Mouse (Mus musculus) embryonic facial prominence, embryonic 10.5 days (tissue): ENCODE results near the gene 5830411N06Rik. TPM values are rescaled to one million over a fixed set of nuclear protein-coding genes. Genes with fewer than 3 reads are reported as not detected.

ENCODE experiments used
- DNase-seq: peaks from one replicate; pipeline ENCODE4 v3.0.0-alpha.2; 2017; ENCODE audit warnings: low spot score
- H3K27ac ChIP-seq: fragments of 300-500 bp; sonication (generic); replicated peaks from 2 replicates; pipeline ENCODE4 v1.5.1; 2016; ENCODE audit warnings: mild to moderate bottlenecking
- H3K27me3 ChIP-seq: fragments of 300-500 bp; sonication (generic); replicated peaks from 2 replicates; pipeline ENCODE4 v1.6.1; 2016; ENCODE audit warnings: low read depth, mild to moderate bottlenecking; ENCODE audit not compliant: poor library complexity, severe bottlenecking
- H3K36me3 ChIP-seq: fragments of 300-500 bp; sonication (generic); replicated peaks from 2 replicates; pipeline ENCODE4 v1.6.1; 2016; ENCODE audit warnings: mild to moderate bottlenecking, moderate library complexity
- H3K4me1 ChIP-seq: fragments of 300-500 bp; sonication (generic); 2 replicates; pipeline ENCODE4 v1.6.1; 2016
- H3K4me3 ChIP-seq: fragments of 300-500 bp; sonication (generic); 2 replicates; pipeline ENCODE4 v1.5.1; 2016; ENCODE audit warnings: mild to moderate bottlenecking, moderate library complexity
- H3K9me3 ChIP-seq: fragments of 300-500 bp; sonication (generic); 2 replicates; pipeline ENCODE4 v1.6.1; 2016; ENCODE audit warnings: mild to moderate bottlenecking
- WGBS: fragments of 180-500 bp; shearing (Covaris S2); methylation state at CpG from one replicate; pipeline ENCODE4 v1.1.7; 2016; 5-methylcytosine and 5-hydroxymethylcytosine counted together
- polyA plus RNA-seq: library from polyadenylated mRNA; unstranded; fragments of >200 nt; fragmentation: Nextera tagmentation; extraction: Ambion mirVana; gene quantifications from 2 replicates; pipeline ENCODE4 v1.2.1, GENCODE M21; 2016

5830411N06Rik gene
- not detected in 2 replicates for polyA plus RNA-seq

DNA sequence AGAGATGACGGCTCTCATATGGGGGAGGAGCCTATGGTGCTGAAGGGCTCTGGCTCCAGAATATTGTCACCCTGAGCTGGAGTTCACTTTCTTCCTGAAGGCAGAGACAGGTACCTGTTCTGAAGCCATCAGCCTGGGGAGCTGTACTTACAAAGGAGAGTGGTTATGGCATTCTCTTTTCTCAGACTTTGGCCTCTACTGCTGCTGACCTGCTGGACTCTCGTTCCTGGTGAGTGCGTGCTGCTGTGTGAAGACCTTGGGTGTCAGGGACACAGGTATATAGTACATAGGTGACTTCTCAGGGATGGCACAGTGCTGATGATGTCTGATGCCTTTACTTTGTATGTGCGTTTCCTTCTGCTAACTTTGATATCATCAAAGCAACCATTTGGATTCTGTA lies at the start of gene 5830411N06Rik:
TSS of gene 5830411N06Rik (plus strand) at position 69 of the 400 bp plus-strand sequence.
- Histone ChIP-seq H3K36me3 (no peaks in the 10 kb centered on the region), H3K4me3 (no peak within 1 kb of the TSS), H3K4me1 (no peaks in the 10 kb centered on the region), H3K27me3 (no peaks in the 10 kb centered on the region), H3K9me3 (peaks cover 2% of the 10 kb centered on the region; the same call in 1 of the 2 replicates), H3K27ac (no peak within 1 kb of the TSS)
- 75% methylated on average over 4 of the region's 4 CpGs for WGBS
- DNase-seq, result no peak

DNA sequence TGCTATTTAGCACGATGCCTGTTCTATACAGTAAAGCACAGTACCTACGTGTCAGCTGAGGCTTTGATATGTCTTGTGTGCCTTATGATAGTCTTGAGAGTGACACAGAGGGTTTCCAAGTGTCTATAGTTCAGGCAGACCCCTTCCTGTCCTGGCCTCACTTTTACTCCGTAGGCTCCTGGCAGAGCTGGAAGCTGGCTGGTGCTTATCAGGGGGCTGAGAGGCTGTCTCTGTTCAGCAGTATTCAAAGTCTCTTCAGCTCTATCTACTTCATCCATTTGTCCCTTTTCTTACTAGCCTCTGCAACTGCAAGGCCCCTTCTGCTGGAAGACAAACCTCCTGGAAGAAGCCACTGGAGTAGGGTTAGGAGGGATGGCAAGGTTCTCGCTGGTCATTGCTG lies 46.0 kb upstream of the 5830411N06Rik start:
- no peak for DNase-seq
- 88% methylated on average over 4 of the region's 4 CpGs for WGBS
- no peak overlapping the region for H3K27ac ChIP-seq
- no peak overlapping the region for H3K4me3 ChIP-seq
- no peaks in the 10 kb centered on the region for H3K4me1 ChIP-seq
- no peaks in the 10 kb centered on the region for H3K9me3 ChIP-seq
- H3K27me3 ChIP-seq, result no peaks in the 10 kb centered on the region
- H3K36me3 ChIP-seq, result no peaks in the 10 kb centered on the region

DNA sequence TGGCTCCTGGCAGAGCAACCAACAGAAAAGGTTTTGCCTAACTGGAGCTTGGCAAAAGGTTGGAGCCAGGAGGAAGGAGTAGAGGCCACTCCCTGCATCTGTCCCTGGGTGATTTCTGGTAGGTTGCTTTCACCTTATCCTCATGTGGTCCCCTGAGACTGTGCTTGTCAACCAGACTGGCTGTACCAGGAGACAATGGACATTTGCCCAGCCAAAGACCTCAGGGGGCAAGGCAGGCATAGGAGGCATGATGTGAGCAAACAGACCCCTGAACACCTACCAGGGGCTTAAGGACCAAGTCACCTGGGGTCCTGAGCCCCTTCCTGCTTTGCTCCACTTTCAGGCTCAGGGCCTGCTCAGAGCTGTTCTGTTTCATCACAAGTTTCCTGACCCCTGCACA lies 41.2 kb upstream of the 5830411N06Rik start, which contains the start of gene Olfr524:
TSS of gene Olfr524 (minus strand) at position 101 of the 400 bp plus-strand sequence.
- Histone ChIP-seq H3K36me3 (no peaks in the 10 kb centered on the region), H3K27me3 (no peaks in the 10 kb centered on the region), H3K27ac (no peak within 1 kb of the TSS), H3K4me1 (no peaks in the 10 kb centered on the region), H3K9me3 (no peaks in the 10 kb centered on the region), H3K4me3 (no peak within 1 kb of the TSS)
- no peak for DNase-seq

DNA sequence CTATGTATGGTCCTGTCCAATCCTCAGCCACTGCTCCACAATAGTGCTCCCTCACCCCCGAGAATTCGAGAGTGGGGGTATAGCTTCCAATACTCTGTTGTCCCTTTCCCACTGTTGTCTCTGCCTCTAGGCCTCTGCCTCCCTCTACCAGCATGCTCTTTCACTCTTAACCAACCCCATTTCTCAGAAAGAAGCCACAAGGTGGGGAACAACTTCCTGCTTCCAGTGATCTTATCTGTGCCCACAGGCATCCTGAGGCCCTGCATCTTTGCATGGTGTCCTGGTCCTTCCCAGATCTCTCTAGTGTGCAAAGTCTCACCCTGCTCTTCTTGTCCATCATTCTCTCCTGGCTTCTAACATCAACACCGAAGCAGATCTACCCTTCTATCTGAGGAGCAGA lies 40.2 kb upstream of the 5830411N06Rik start:
- 90% methylated on average over 3 of the region's 3 CpGs for WGBS
- no peak overlapping the region for H3K4me3 ChIP-seq

DNA sequence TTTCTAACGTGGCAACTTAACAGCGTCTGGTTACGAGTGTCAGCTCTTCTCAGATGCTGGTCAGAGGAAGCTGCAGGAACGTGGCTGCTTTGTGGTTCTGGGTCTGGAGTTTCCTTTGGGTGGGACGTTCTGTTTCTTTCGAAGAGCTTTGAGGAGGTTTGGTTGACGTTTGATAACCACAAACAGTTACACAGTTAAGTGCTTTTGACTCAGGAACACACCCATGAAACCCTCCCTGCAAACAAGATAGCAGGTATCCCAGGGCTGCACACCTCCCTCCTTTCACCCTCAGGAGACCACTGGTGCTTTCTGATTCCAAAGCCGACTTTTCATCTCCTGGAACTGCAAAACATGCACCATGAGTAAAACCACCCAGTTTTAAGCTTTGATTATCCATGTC lies 38.9 kb upstream of the 5830411N06Rik start:
- Histone ChIP-seq H3K4me1 (no peaks in the 10 kb centered on the region), H3K27me3 (no peaks in the 10 kb centered on the region), H3K27ac (no peak overlapping the region), H3K4me3 (no peak overlapping the region), H3K36me3 (no peaks in the 10 kb centered on the region), H3K9me3 (no peaks in the 10 kb centered on the region)
- no peak for DNase-seq
- 77% methylated on average over 8 of the region's 8 CpGs for WGBS

More for the DNA sequence above, 40.2 kb upstream of the 5830411N06Rik start:
- Histone ChIP-seq H3K9me3 (no peaks in the 10 kb centered on the region), H3K27ac (no peak overlapping the region), H3K4me1 (no peaks in the 10 kb centered on the region), H3K27me3 (no peaks in the 10 kb centered on the region), H3K36me3 (no peaks in the 10 kb centered on the region)
- DNase-seq, result no peak

DNA sequence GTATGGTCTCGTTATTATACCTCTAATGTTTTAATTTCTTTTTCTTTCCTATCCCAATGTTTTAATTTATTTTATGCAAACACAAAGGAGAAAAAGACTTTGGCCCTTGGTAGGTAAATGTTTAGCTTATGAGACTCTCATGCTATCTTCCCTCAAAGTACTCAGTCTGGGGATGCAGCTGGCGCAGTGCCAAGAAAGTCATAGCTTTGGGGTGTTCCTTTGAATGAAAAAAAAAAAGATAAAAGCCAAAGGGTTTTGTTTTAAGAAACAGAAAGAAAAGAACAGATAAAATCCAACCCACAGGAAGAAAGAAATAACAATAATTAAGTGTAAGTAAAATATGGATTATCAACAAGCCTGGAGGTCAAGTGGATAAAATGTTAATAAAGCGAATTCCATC lies 38.4 kb upstream of the 5830411N06Rik start:
- H3K27ac ChIP-seq, result no peak overlapping the region
- H3K9me3 ChIP-seq, result no peaks in the 10 kb centered on the region
- H3K36me3 ChIP-seq, result no peaks in the 10 kb centered on the region
- no peaks in the 10 kb centered on the region for H3K4me1 ChIP-seq
- H3K4me3 ChIP-seq, result no peak overlapping the region
- H3K27me3 ChIP-seq, result no peaks in the 10 kb centered on the region
- 82% methylated on average over 3 of the region's 3 CpGs for WGBS
- DNase-seq, result no peak

DNA sequence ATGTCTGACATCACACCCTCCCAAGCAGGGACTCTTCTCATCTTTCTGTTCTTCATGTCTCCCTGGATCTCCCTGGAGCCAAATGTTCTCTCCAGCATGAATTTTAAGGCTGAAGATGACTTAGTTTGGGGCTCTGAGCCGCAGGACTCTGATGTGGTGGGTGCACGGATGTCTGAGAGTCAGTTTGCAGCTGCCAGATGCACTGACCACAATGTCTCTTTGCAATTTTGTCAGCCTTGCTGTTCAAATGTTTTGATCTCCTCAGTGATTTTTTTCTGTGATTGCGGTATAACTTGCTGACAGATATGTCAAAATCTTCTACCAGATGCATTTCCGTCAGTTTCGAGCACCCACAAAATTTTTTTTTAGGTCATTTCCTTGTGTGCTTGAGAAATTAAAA lies 33.2 kb upstream of the 5830411N06Rik start:
- no peak overlapping the region for H3K27ac ChIP-seq
- no peaks in the 10 kb centered on the region for H3K36me3 ChIP-seq
- H3K4me1 ChIP-seq, result no peaks in the 10 kb centered on the region
- H3K9me3 ChIP-seq, result no peaks in the 10 kb centered on the region
- no peak overlapping the region for H3K4me3 ChIP-seq
- no peak for DNase-seq
- 83% methylated on average over 5 of the region's 5 CpGs for WGBS
- no peaks in the 10 kb centered on the region for H3K27me3 ChIP-seq

DNA sequence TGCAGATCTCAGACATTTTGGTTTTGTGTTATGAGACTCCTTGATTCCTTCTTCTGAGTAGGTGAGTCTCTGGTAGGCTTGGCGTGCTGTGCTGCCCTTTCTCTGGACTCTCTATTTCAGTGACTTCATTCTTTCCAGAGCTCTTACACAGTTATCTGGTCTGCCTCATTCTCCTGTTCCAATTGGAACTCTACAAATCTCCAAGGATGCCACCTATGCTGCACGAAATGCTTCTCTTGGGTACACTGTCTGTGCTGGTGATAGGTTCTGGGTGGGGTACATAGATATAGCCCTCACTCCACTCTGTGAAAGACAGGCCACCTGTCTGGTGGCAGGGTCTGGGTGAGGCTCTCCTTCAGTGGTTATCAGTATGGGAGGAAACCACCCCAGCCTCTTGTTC lies 29.1 kb upstream of the 5830411N06Rik start, which contains the start of gene Cd163l1:
TSS of gene Cd163l1 (plus strand) at position 301 of the 400 bp plus-strand sequence.
- no peaks in the 10 kb centered on the region for H3K27me3 ChIP-seq
- H3K4me1 ChIP-seq, result no peaks in the 10 kb centered on the region
- no peak within 1 kb of the TSS for H3K4me3 ChIP-seq
- H3K9me3 ChIP-seq, result no peaks in the 10 kb centered on the region
- H3K36me3 ChIP-seq, result no peaks in the 10 kb centered on the region
- 88% methylated on average over 2 of the region's 2 CpGs for WGBS
- no peak within 1 kb of the TSS for H3K27ac ChIP-seq
- no peak for DNase-seq

DNA sequence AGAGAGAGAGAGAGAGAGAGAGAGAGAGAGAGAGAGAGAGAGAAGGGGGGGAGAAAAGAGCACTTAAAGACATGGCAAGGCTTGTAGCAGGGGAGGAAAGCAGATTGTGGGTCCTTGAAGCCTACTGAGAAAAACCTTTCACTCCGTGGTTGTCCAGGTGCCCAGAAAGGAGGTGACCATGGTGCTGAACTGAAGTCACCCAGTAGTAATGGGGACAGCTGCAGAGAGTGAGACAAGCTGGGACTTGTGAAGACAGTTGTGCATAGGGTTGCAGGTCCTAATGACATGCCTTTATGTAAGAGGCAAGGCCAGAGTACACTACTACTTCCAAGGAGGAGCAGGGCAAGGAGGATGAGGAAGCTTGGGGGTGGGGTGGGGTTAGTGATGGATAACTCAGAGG lies 27.8 kb upstream of the 5830411N06Rik start:
- 21% methylated on average over 1 of the region's 1 CpGs for WGBS
- no peaks in the 10 kb centered on the region for H3K4me1 ChIP-seq
- no peak overlapping the region for H3K27ac ChIP-seq
- no peak for DNase-seq
- no peaks in the 10 kb centered on the region for H3K36me3 ChIP-seq
- no peaks in the 10 kb centered on the region for H3K9me3 ChIP-seq
- no peaks in the 10 kb centered on the region for H3K27me3 ChIP-seq
- H3K4me3 ChIP-seq, result no peak overlapping the region

DNA sequence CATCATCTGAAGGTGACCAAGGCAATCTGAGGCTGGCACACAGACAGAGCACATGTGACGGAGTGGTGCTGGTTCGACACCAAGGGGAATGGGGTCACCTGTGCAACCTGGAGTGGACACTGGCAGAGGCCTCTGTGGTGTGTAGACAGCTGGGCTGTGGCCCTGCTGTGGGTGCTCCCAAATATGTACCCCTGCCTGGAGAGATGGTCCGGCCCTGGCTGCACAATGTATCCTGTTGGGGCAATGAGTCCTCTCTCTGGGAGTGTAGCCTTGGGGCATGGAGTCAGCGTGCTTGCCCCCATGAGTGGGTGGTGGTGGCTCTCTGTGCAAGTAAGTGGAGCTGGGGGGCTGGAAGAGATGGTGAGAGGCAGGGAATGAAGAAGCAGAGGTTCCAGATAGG lies 26.7 kb upstream of the 5830411N06Rik start:
- H3K27me3 ChIP-seq, result no peaks in the 10 kb centered on the region
- DNase-seq, result no peak
- H3K4me3 ChIP-seq, result no peak overlapping the region
- no peaks in the 10 kb centered on the region for H3K9me3 ChIP-seq
- no peaks in the 10 kb centered on the region for H3K4me1 ChIP-seq
- 87% methylated on average over 4 of the region's 4 CpGs for WGBS
- no peak overlapping the region for H3K27ac ChIP-seq
- no peaks in the 10 kb centered on the region for H3K36me3 ChIP-seq

DNA sequence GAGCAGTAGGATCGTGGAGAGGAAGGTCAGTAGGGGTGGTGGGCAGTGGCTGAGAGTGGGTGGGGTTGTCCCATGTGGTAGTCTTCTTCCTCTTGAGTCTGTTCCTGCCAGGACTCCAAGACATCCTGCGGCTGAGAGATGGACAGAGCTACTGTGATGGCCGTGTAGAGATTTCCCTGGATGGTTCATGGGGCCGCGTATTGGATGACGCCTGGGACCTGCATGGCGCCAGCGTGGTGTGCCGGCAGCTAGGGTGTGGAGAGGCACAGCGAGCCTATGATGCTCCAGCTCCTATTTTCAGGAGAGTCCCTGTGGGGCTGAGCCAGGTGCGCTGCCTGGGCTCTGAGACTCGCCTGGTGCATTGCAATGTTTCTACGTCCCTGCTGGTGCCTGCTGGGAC lies 22.9 kb upstream of the 5830411N06Rik start:
- Histone ChIP-seq H3K9me3 (no peaks in the 10 kb centered on the region), H3K4me1 (no peaks in the 10 kb centered on the region), H3K4me3 (no peak overlapping the region), H3K27me3 (no peaks in the 10 kb centered on the region), H3K36me3 (no peaks in the 10 kb centered on the region), H3K27ac (no peak overlapping the region)
- 85% methylated on average over 13 of the region's 13 CpGs for WGBS
- no peak for DNase-seq

DNA sequence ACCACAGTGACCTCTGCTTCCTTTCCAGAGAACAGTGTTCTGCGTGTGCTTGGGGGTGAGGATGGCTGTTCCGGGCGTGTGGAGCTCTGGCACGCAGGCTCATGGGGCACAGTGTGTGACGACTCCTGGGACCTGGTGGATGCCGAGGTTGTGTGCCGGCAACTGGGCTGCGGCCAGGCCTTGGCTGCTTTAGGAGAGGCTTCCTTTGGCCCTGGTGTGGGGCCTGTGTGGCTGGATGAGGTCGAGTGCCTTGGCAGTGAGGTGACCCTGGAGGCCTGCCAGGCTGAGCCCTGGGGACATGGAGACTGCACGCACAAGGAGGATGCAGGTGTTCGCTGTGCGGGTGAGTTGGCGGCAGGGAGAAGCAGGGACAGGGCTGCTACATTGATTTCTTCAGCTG lies 18.6 kb upstream of the 5830411N06Rik start:
- H3K4me3 ChIP-seq, result no peak overlapping the region
- no peak overlapping the region for H3K27ac ChIP-seq
- whole genome bisulfite sequencing, result 81% methylated on average over 13 of the region's 13 CpGs
- DNase-seq, result no peak
- no peaks in the 10 kb centered on the region for H3K4me1 ChIP-seq
- H3K9me3 ChIP-seq, result no peaks in the 10 kb centered on the region
- no peaks in the 10 kb centered on the region for H3K36me3 ChIP-seq
- no peaks in the 10 kb centered on the region for H3K27me3 ChIP-seq

DNA sequence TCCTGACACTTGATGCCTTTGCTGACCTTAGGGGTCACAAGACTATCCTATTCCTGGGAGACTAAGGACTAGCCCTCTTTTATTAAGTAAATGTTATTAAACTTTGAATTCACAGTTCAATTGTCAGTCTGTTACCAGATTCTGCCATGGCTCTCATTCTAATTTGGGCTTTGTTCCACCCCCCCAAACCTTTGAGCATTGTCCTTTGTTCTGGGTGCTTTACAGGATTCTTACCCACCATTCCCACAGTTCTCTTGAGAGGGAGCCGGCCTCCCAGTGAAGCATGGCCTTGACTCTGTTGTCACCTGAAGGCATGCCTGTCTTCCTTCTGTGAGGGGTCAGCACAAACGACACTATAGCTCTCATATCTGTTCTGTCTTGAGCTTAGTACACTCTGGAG lies 16.1 kb upstream of the 5830411N06Rik start:
- Histone ChIP-seq H3K4me3 (no peak overlapping the region), H3K36me3 (no peaks in the 10 kb centered on the region)
- 68% methylated on average over 2 of the region's 2 CpGs for WGBS

DNA sequence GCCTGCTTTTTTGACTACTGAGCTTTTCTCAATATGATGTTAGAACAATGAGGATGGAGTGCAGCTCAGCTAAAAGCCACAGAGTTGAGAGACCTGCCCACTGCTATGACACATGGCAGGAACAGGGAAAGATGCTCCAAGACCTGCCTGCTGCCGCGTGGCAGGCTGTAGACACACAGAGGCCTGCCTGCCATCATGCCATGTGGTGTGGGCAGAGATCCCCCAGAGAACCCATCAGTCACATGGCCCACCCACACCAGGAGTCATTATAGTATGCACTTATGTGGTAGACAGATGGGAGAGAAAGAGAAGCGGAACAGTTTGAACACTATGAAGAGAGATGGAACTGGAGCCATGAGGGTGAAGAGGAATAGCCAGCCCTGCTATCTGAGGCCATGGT lies 13.4 kb upstream of the 5830411N06Rik start:
- no peaks in the 10 kb centered on the region for H3K9me3 ChIP-seq
- H3K27ac ChIP-seq, result no peak overlapping the region
- DNase-seq, result no peak
- H3K4me3 ChIP-seq, result no peak overlapping the region
- no peaks in the 10 kb centered on the region for H3K4me1 ChIP-seq
- 91% methylated on average over 3 of the region's 3 CpGs for whole genome bisulfite sequencing
- no peaks in the 10 kb centered on the region for H3K27me3 ChIP-seq
- no peaks in the 10 kb centered on the region for H3K36me3 ChIP-seq

More for the DNA sequence above, 16.1 kb upstream of the 5830411N06Rik start:
- no peak overlapping the region for H3K27ac ChIP-seq
- no peaks in the 10 kb centered on the region for H3K4me1 ChIP-seq
- no peaks in the 10 kb centered on the region for H3K9me3 ChIP-seq
- H3K27me3 ChIP-seq, result no peaks in the 10 kb centered on the region
- no peak for DNase-seq
